Comparison of ENCODE assay signal across 8 mouse cellular contexts in genomic region chr12:71830607-71831257, GRCm38 (mm10). TPM values are rescaled to one million over a fixed set of nuclear protein-coding genes. Genes with fewer than 3 reads are reported as not detected.
A peak's percentile ranks its signal among the peaks of the same experiment; 100 is the strongest.
DNase-seq lines count a peak whose midpoint lies in the region; ATAC-seq and TF ChIP-seq lines count a peak whose summit lies in the region.

Gene Daam1, plus strand, starts transcription at chr12:71831078.

- TF ChIP-seq EP300 in liver, embryonic 14.5 days (IDR thresholded peaks at IDR 0.05; ENCODE audit: low read depth): no peak
- TF ChIP-seq EP300 in stomach, postnatal 0 days (optimal IDR thresholded peaks at IDR 0.05): no peak

- peak within 1 kb of the TSS; percentile 84 for H3K4me3 ChIP-seq in forebrain, embryonic 10.5 days
- H3K4me3 ChIP-seq in heart, embryonic 15.5 days: peak within 1 kb of the TSS; percentile 94
- peak within 1 kb of the TSS; percentile 94 to 97 for H3K4me3 ChIP-seq in liver, embryonic 14.5 days (ENCODE audit: insufficient read depth in 1 of 2, low read depth in 2 of 2, low read length in 2 of 2)
- H3K4me3 ChIP-seq in neural tube, embryonic 11.5 days (ENCODE audit: low read depth, low read length): peak within 1 kb of the TSS; percentile 60
- peak within 1 kb of the TSS; percentile 86 for H3K4me3 ChIP-seq in stomach, postnatal 0 days (ENCODE audit: low read depth, low read length)

- peak; percentile 99 for ATAC-seq in heart, embryonic 15.5 days (replicated peaks; ENCODE audit: insufficient number of reproducible peaks, insufficient read depth, low FRiP score, low read depth)
- ATAC-seq in liver, embryonic 14.5 days (ENCODE audit: insufficient read depth): peak; percentile 94
- ATAC-seq in neural tube, embryonic 11.5 days (ENCODE audit: insufficient read depth, low FRiP score, low TSS enrichment): peak; percentile 98
- ATAC-seq in stomach, postnatal 0 days (ENCODE audit: low FRiP score, low TSS enrichment): peak; percentile 100

- WGBS in forebrain, embryonic 10.5 days: under 1% methylated on average over 35 of the region's 35 CpGs
- under 1% methylated on average over 35 of the region's 35 CpGs for WGBS in heart, embryonic 15.5 days
- under 1% methylated on average over 35 of the region's 35 CpGs for WGBS in liver, embryonic 14.5 days (ENCODE audit: insufficient replicate concordance)
- WGBS in neural tube, embryonic 11.5 days: under 1% methylated on average over 32 of the region's 35 CpGs
- WGBS in stomach, postnatal 0 days: 0% methylated on average over 35 of the region's 35 CpGs

- no peaks in the 10 kb centered on the region for H3K36me3 ChIP-seq in forebrain, embryonic 10.5 days (replicated peaks)
- H3K36me3 ChIP-seq in heart, embryonic 15.5 days: no peaks in the 10 kb centered on the region
- H3K36me3 ChIP-seq in liver, embryonic 14.5 days (replicated peaks; ENCODE audit: control insufficient read depth, insufficient read depth, low read depth): no peaks in the 10 kb centered on the region
- no peaks in the 10 kb centered on the region for H3K36me3 ChIP-seq in neural tube, embryonic 11.5 days (ENCODE audit: control insufficient read depth, insufficient read depth, low read length)
- no peaks in the 10 kb centered on the region for H3K36me3 ChIP-seq in stomach, postnatal 0 days (ENCODE audit: control insufficient read depth, insufficient read depth, low read length)

- peak within 1 kb of the TSS; percentile 91 for H3K27ac ChIP-seq in forebrain, embryonic 10.5 days
- H3K27ac ChIP-seq in heart, embryonic 15.5 days: peak within 1 kb of the TSS; percentile 97
- peak within 1 kb of the TSS; percentile 93 for H3K27ac ChIP-seq in liver, embryonic 14.5 days
- H3K27ac ChIP-seq in neural tube, embryonic 11.5 days (ENCODE audit: low read depth, low read length): peak within 1 kb of the TSS; percentile 60
- peak within 1 kb of the TSS; percentile 95 for H3K27ac ChIP-seq in stomach, postnatal 0 days (replicated peaks)

- peak within 1 kb of the TSS; percentile 94 for H3K9ac ChIP-seq in heart, embryonic 15.5 days
- H3K9ac ChIP-seq in liver, embryonic 14.5 days (replicated peaks): peak within 1 kb of the TSS; percentile 86
- peak within 1 kb of the TSS; percentile 64 for H3K9ac ChIP-seq in neural tube, embryonic 11.5 days (ENCODE audit: low read length)
- peak within 1 kb of the TSS; percentile 82 for H3K9ac ChIP-seq in stomach, postnatal 0 days (ENCODE audit: low read length)

- TF ChIP-seq CTCF in liver, embryonic 14.5 days (IDR thresholded peaks at IDR 0.05; ENCODE audit: low read depth): peak; percentile 53
- TF ChIP-seq CTCF in stomach, postnatal 0 days (IDR thresholded peaks at IDR 0.05; ENCODE audit: low read depth): peak; percentile 53

- DNase-seq in CD8-positive naive resting alpha-beta T cell, adult 2 months (ENCODE audit: low read depth in 2 of 2, low spot score in 2 of 2): peak; percentile 81 to 86
- DNase-seq in c-Kit-positive CD71-negative TER-119-negative erythroid progenitor cells, embryonic 14.5 days (ENCODE audit: low read depth): peak; percentile 91
- DNase-seq in forebrain, embryonic 10.5 days (ENCODE audit: extremely low spot score, low spot score): peak; percentile 92
- DNase-seq in kidney, postnatal 25 days: peak; percentile 95 to 98
- peak; percentile 96 to 97 (median 97) for DNase-seq in liver, embryonic 14.5 days (ENCODE audit: low read depth in 3 of 3, low spot score in 3 of 3)
- peak; percentile 89 for DNase-seq in neural tube, embryonic 11.5 days (ENCODE audit: low spot score)
- peak; percentile 92 for DNase-seq in stomach, postnatal 0 days (ENCODE audit: low spot score)

- H3K4me2 ChIP-seq in heart, embryonic 15.5 days: peak within 1 kb of the TSS; percentile 70
- peak within 1 kb of the TSS; percentile 92 for H3K4me2 ChIP-seq in liver, embryonic 14.5 days (ENCODE audit: low read depth)
- peak within 1 kb of the TSS; percentile 93 for H3K4me2 ChIP-seq in neural tube, embryonic 11.5 days (ENCODE audit: low read depth)
- peak within 1 kb of the TSS; percentile 90 for H3K4me2 ChIP-seq in stomach, postnatal 0 days (replicated peaks; ENCODE audit: low read depth)

- no peaks in the 10 kb centered on the region for H3K9me3 ChIP-seq in forebrain, embryonic 10.5 days
- no peaks in the 10 kb centered on the region for H3K9me3 ChIP-seq in heart, embryonic 15.5 days (replicated peaks)
- H3K9me3 ChIP-seq in liver, embryonic 14.5 days (ENCODE audit: control insufficient read depth, low read length): no peaks in the 10 kb centered on the region
- H3K9me3 ChIP-seq in neural tube, embryonic 11.5 days (ENCODE audit: control insufficient read depth, low read length): no peaks in the 10 kb centered on the region
- H3K9me3 ChIP-seq in stomach, postnatal 0 days (ENCODE audit: control insufficient read depth, low read length): no peaks in the 10 kb centered on the region

- peaks cover 15% of the 10 kb centered on the region for H3K27me3 ChIP-seq in forebrain, embryonic 10.5 days (ENCODE audit: poor library complexity, severe bottlenecking)
- no peaks in the 10 kb centered on the region for H3K27me3 ChIP-seq in heart, embryonic 15.5 days
- no peaks in the 10 kb centered on the region for H3K27me3 ChIP-seq in liver, embryonic 14.5 days (ENCODE audit: control insufficient read depth, insufficient read depth, low read length)
- H3K27me3 ChIP-seq in neural tube, embryonic 11.5 days (ENCODE audit: control insufficient read depth, insufficient read depth, low read length): no peaks in the 10 kb centered on the region
- no peaks in the 10 kb centered on the region for H3K27me3 ChIP-seq in stomach, postnatal 0 days (ENCODE audit: control insufficient read depth, insufficient read depth, low read length)

- H3K4me1 ChIP-seq in forebrain, embryonic 10.5 days: peaks cover 44% of the 10 kb centered on the region
- H3K4me1 ChIP-seq in heart, embryonic 15.5 days (replicated peaks): peaks cover 36% of the 10 kb centered on the region
- peaks cover 32 to 36% of the 10 kb centered on the region in 2 experiments for H3K4me1 ChIP-seq in liver, embryonic 14.5 days (replicated peaks; ENCODE audit: control insufficient read depth in 2 of 2, insufficient read depth in 2 of 2, low read length in 1 of 2)
- H3K4me1 ChIP-seq in neural tube, embryonic 11.5 days (ENCODE audit: control insufficient read depth, insufficient read depth, low read length): peaks cover 6% of the 10 kb centered on the region
- peaks cover 2% of the 10 kb centered on the region; the same call in 1 of the 2 replicates for H3K4me1 ChIP-seq in stomach, postnatal 0 days (replicated peaks; ENCODE audit: control insufficient read depth, insufficient read depth)

RNA-seq across cellular contexts. Expression of gene Daam1, which starts in this region (rescaled TPM):
- polyA plus RNA-seq in forebrain, embryonic 10.5 days (2016; fragmentation: Nextera tagmentation; extraction: Ambion mirVana): 7.7 and 7.9 TPM in 2 replicates
- 20.9 and 21.4 TPM in 2 replicates for polyA plus RNA-seq in heart, embryonic 15.5 days (2015; fragmentation: Nextera tagmentation; extraction: Ambion mirVana)
- polyA plus RNA-seq in liver, embryonic 14.5 days (2012; rRNA removed): 6.6 and 10.5 TPM in 2 replicates
- polyA plus RNA-seq in liver, embryonic 14.5 days (2014; fragmentation: Nextera tagmentation; extraction: Ambion mirVana): 13.3 and 13.7 TPM in 2 replicates
- 18.5 and 20.9 TPM in 2 replicates for polyA plus RNA-seq in neural tube, embryonic 11.5 days (2014; fragmentation: Nextera tagmentation; extraction: Ambion mirVana)
- polyA plus RNA-seq in stomach, postnatal 0 days (2015; fragmentation: Nextera tagmentation; extraction: Ambion mirVana): 6.9 and 7.2 TPM in 2 replicates

Comparison
In these comparisons a context has a peak if more than half of its experiments do, and no peak if none do; other contexts are left out.
1. Peak in every context shown above with its lines: DNase-seq, ATAC-seq, H3K4me3 ChIP-seq and H3K27ac ChIP-seq.